Mouse (Mus musculus) myocyte (in vitro differentiated cells): ENCODE data around the gene Olfr509. TPM values are rescaled to one million over a fixed set of nuclear protein-coding genes. Genes with fewer than 3 reads are reported as not detected.

Experiments
- H3K27me3 ChIP-seq: one replicate; pipeline ENCODE4 v1.6.1; 2011; ENCODE audit not compliant: control insufficient read depth, insufficient read depth, insufficient read length
- H3K36me3 ChIP-seq: one replicate; pipeline ENCODE4 v1.6.1; 2011; ENCODE audit not compliant: control insufficient read depth, insufficient read depth
- H3K4me2 ChIP-seq: one replicate; pipeline ENCODE4 v1.6.1; 2011; ENCODE audit warnings: low read depth, control low read depth
- H3K4me3 ChIP-seq: one replicate; pipeline ENCODE4 v1.5.1; 2011; ENCODE audit warnings: mild to moderate bottlenecking, control low read depth, moderate library complexity
- H3K79me2 ChIP-seq: one replicate; pipeline ENCODE4 v1.6.1; 2011; ENCODE audit not compliant: control insufficient read depth, insufficient read depth
- H3ac ChIP-seq: one replicate; pipeline ENCODE4 v1.6.1; 2011; ENCODE audit not compliant: control insufficient read depth, insufficient read length
- CEBPB ChIP-seq: IDR thresholded peaks from 2 replicates; pipeline ENCODE4 v1.6.1; 2011; ENCODE audit warnings: mild to moderate bottlenecking, moderate library complexity; ENCODE audit not compliant: poor library complexity, insufficient read depth, severe bottlenecking
- E2F4 ChIP-seq: IDR thresholded peaks from one replicate; pipeline ENCODE4 v1.6.1; 2011; ENCODE audit warnings: mild to moderate bottlenecking, control low read depth, moderate library complexity; ENCODE audit not compliant: insufficient read depth
- MAX ChIP-seq: IDR thresholded peaks from one replicate; pipeline ENCODE4 v1.6.1; 2011; ENCODE audit warnings: low read depth, mild to moderate bottlenecking, control low read depth
- MYOD1 ChIP-seq, 3 experiments: IDR thresholded peaks; one replicate each; pipeline ENCODE4 v1.6.1; 2011; ENCODE audit warnings: control low read depth in 2 of 3, low read depth in 2 of 3, mild to moderate bottlenecking in 2 of 3, moderate library complexity in 1 of 3; ENCODE audit not compliant: insufficient read length in 2 of 3, control insufficient read depth in 1 of 3
- MYOG ChIP-seq, 3 experiments: IDR thresholded peaks; one replicate each; pipeline ENCODE4 v1.6.1; 2011; ENCODE audit warnings: control low read depth in 2 of 3, low read depth in 2 of 3, mild to moderate bottlenecking in 2 of 3; ENCODE audit not compliant: insufficient read length in 2 of 3, control insufficient read depth in 1 of 3, insufficient read depth in 1 of 3
- POLR2A ChIP-seq: IDR thresholded peaks from one replicate; pipeline ENCODE4 v1.6.1; 2011; ENCODE audit warnings: low read depth, mild to moderate bottlenecking, control low read depth, moderate library complexity; ENCODE audit not compliant: insufficient read length
- POLR2AphosphoS2 ChIP-seq: IDR thresholded peaks from one replicate; pipeline ENCODE4 v1.6.1; 2011; ENCODE audit warnings: low read depth, control low read depth; ENCODE audit not compliant: insufficient read length
- REST ChIP-seq: IDR thresholded peaks from one replicate; pipeline ENCODE4 v1.6.1; 2011; ENCODE audit warnings: mild to moderate bottlenecking, control low read depth, moderate library complexity; ENCODE audit not compliant: insufficient read depth, insufficient read length
- SRF ChIP-seq: IDR thresholded peaks from one replicate; pipeline ENCODE4 v1.6.1; 2011; ENCODE audit warnings: low read depth; ENCODE audit not compliant: control insufficient read depth, insufficient read length
- TCF12 ChIP-seq: IDR thresholded peaks from one replicate; pipeline ENCODE4 v1.6.1; 2011; ENCODE audit warnings: mild to moderate bottlenecking, control low read depth; ENCODE audit not compliant: poor library complexity, insufficient read depth, severe bottlenecking
- TCF3 ChIP-seq: IDR thresholded peaks from one replicate; pipeline ENCODE4 v1.6.1; 2011; ENCODE audit warnings: low read depth, control low read depth; ENCODE audit not compliant: insufficient read length
- USF1 ChIP-seq: IDR thresholded peaks from one replicate; pipeline ENCODE4 v1.6.1; 2011; ENCODE audit warnings: low read depth, mild to moderate bottlenecking, control low read depth, moderate library complexity
- polyA plus RNA-seq: library from polyadenylated mRNA; unstranded; fragments of >200 nt; fragmentation: generic; extraction: Trizol; gene quantifications from one replicate; pipeline ENCODE4 v1.2.1, GENCODE M21; 2012; ENCODE audit warnings: missing spikeins

The Olfr509 gene
- not detected for polyA plus RNA-seq

DNA sequence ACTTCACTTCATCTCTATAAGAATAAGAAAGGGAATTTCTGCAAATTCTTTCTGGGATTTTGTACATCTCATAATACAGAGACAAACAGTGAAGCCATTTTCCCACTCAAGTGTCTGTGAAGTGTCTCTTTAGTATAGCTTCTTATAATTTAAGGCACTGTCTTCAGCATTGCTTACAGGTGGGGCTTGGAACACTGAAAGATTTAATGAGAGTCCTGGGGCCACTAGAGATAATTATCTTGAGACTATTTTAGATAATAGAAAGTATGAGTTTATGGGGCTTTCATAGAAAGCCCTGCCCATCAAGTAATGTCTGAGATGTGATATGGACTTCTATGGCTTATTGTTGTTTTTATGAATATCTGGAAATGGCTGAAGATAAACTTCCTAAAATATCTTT, at the start of gene Olfr509:
Gene Olfr509, minus strand, starts transcription at position 101 of the 400 bp plus-strand sequence.
- no peaks in the 10 kb centered on the region for H3K36me3 ChIP-seq
- no peak for TF ChIP-seq MYOD1 (IDR thresholded peaks at IDR 0.05; ENCODE audit: control insufficient read depth in 1 of 3, insufficient read length in 2 of 3, low read depth in 2 of 3)
- TF ChIP-seq MYOG (IDR thresholded peaks at IDR 0.05; ENCODE audit: control insufficient read depth in 1 of 3, insufficient read depth in 1 of 3, insufficient read length in 2 of 3, low read depth in 2 of 3), result no peak
- no peak for TF ChIP-seq POLR2AphosphoS2
- TF ChIP-seq MAX, result no peak
- TF ChIP-seq SRF, result no peak
- TF ChIP-seq TCF3, result no peak
- TF ChIP-seq USF1, result no peak
- TF ChIP-seq REST, result no peak
- TF ChIP-seq CEBPB, result no peak
- no peak for TF ChIP-seq E2F4
- TF ChIP-seq TCF12, result no peak
- TF ChIP-seq POLR2A, result no peak
- no peak within 1 kb of the TSS for H3K4me3 ChIP-seq
- no peaks in the 10 kb centered on the region for H3K79me2 ChIP-seq
- H3K27me3 ChIP-seq, result no peaks in the 10 kb centered on the region
- no peak within 1 kb of the TSS for H3K4me2 ChIP-seq
- no peak within 1 kb of the TSS for H3ac ChIP-seq

- Histone ChIP-seq H3K27me3 (no peaks in the 10 kb centered on the region), H3K4me2 (no peak overlapping the region), H3K79me2 (no peaks in the 10 kb centered on the region), H3ac (no peak overlapping the region), H3K4me3 (no peak overlapping the region), H3K36me3 (no peaks in the 10 kb centered on the region)
- TF ChIP-seq POLR2AphosphoS2 (no peak), MYOD1 (IDR thresholded peaks at IDR 0.05; ENCODE audit: control insufficient read depth in 1 of 3, insufficient read length in 2 of 3, low read depth in 2 of 3) (no peak), SRF (no peak), TCF12 (no peak), CEBPB (no peak), USF1 (no peak), REST (no peak), TCF3 (no peak), E2F4 (no peak), MYOG (IDR thresholded peaks at IDR 0.05; ENCODE audit: control insufficient read depth in 1 of 3, insufficient read depth in 1 of 3, insufficient read length in 2 of 3, low read depth in 2 of 3) (no peak), POLR2A (no peak)
Measured at GRCm38 (mm10) chr7:108678886-108679285, 27.2 kb upstream of the Olfr509 start.

- H3K27me3 ChIP-seq, result no peaks in the 10 kb centered on the region
- H3ac ChIP-seq, result no peak overlapping the region
- TF ChIP-seq POLR2AphosphoS2 (no peak), POLR2A (no peak), CEBPB (no peak), MYOD1 (IDR thresholded peaks at IDR 0.05; ENCODE audit: control insufficient read depth in 1 of 3, insufficient read length in 2 of 3, low read depth in 2 of 3) (no peak), TCF3 (no peak), MAX (no peak), E2F4 (no peak), USF1 (no peak), SRF (no peak), TCF12 (no peak), MYOG (IDR thresholded peaks at IDR 0.05; ENCODE audit: control insufficient read depth in 1 of 3, insufficient read depth in 1 of 3, insufficient read length in 2 of 3, low read depth in 2 of 3) (no peak), REST (no peak)
- H3K4me3 ChIP-seq, result no peak overlapping the region
- no peaks in the 10 kb centered on the region for H3K36me3 ChIP-seq
- H3K4me2 ChIP-seq, result no peak overlapping the region
- no peaks in the 10 kb centered on the region for H3K79me2 ChIP-seq
Measured at GRCm38 (mm10) chr7:108671058-108671457, 19.4 kb upstream of the Olfr509 start.

DNA sequence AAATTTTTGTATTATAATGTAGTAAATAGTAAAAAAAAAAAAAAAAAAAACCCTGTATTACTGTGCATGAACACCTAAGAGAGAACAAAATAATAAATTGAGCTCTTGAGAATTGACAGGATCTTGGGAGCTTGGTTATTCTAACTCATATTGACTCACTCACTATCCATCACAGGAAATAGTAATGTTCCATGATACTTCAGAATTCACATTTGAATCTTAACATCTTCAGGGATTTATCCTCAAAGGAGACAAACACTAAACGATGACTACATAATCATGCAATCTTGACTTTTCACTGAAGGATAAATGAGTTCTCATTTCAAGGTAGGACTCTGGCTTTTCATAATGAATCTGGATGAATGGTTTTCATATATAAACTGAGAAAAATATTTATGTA, 14.4 kb upstream of the Olfr509 start, which contains the start of gene Olfr510:
Gene Olfr510, plus strand, starts transcription at position 301 of the 400 bp plus-strand sequence.
- TF ChIP-seq MYOD1 (IDR thresholded peaks at IDR 0.05; ENCODE audit: control insufficient read depth in 1 of 3, insufficient read length in 2 of 3, low read depth in 2 of 3) (no peak), TCF3 (no peak), MYOG (IDR thresholded peaks at IDR 0.05; ENCODE audit: control insufficient read depth in 1 of 3, insufficient read depth in 1 of 3, insufficient read length in 2 of 3, low read depth in 2 of 3) (no peak), USF1 (no peak), E2F4 (no peak), CEBPB (no peak), TCF12 (no peak), POLR2A (no peak)
- Histone ChIP-seq H3K79me2 (no peaks in the 10 kb centered on the region), H3K4me2 (no peak within 1 kb of the TSS), H3K36me3 (no peaks in the 10 kb centered on the region), H3ac (no peak within 1 kb of the TSS), H3K4me3 (no peak within 1 kb of the TSS), H3K27me3 (no peaks in the 10 kb centered on the region)

GRCm38 (mm10) chr7:108662419-108662818, 10.7 kb upstream of the Olfr509 start:
- H3K4me3 ChIP-seq, result no peak overlapping the region
- no peak for TF ChIP-seq POLR2AphosphoS2
- no peak for TF ChIP-seq MYOD1 (IDR thresholded peaks at IDR 0.05; ENCODE audit: control insufficient read depth in 1 of 3, insufficient read length in 2 of 3, low read depth in 2 of 3)
- no peak for TF ChIP-seq REST
- TF ChIP-seq TCF12, result no peak
- TF ChIP-seq MYOG (IDR thresholded peaks at IDR 0.05; ENCODE audit: control insufficient read depth in 1 of 3, insufficient read depth in 1 of 3, insufficient read length in 2 of 3, low read depth in 2 of 3), result no peak
- no peak for TF ChIP-seq TCF3
- TF ChIP-seq CEBPB, result no peak
- no peak for TF ChIP-seq E2F4
- TF ChIP-seq USF1, result no peak
- no peak overlapping the region for H3ac ChIP-seq
- H3K36me3 ChIP-seq, result no peaks in the 10 kb centered on the region
- H3K79me2 ChIP-seq, result no peaks in the 10 kb centered on the region
- no peaks in the 10 kb centered on the region for H3K27me3 ChIP-seq
- H3K4me2 ChIP-seq, result no peak overlapping the region
